Mouse (Mus musculus): Measurements from ENCODE around the gene Ctsw. TPM values are rescaled to one million over a fixed set of nuclear protein-coding genes. Genes with fewer than 3 reads are reported as not detected.

Ctsw gene
- polyA plus RNA-seq, 1 experiment: not detected

DNA sequence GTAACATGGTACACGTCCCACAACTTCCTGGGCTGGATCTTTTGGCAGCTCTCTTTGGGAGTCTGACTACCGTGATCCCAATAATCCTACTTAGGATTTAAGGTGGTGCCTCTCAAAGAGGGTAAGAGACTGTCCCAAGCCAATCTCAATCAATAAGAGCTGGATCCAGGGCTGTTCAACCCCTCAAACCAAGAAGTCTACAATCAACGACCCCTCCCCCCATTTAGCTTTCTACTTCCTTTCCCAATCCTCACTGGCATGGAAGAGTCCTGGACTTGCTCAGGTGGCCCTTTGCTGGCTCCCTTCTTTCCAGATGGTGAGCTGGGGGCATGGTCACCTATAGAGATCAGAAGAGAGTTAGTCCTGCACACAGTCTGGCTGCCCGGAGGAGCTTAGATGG is 18.5 kb upstream of the Ctsw start:
- H3K27ac ChIP-seq (ENCODE audit: control insufficient read depth, insufficient read depth, low read depth, low read length): no peak overlapping the region

DNA sequence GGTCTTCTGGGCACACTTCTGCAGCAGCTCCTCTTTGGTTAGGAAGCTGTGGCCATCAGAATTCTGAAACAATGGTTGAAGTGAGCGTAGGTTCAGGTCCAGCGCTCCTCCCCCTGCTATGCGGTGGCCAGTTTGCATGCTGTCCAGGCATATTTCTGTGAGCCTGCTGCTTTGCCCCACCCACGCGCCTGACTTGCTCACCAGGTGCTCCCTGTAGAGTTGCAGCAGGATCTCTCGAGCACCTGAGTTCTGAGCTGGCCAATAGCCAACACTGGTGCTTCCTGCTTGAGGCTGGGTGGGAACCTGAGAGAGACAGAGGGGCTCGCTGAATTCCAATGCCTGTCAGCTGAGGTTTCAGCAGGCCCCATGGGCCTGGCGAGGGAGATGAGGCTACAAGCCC is 18.0 kb upstream of the Ctsw start:
- no peaks in the 10 kb centered on the region; the same call in 1 of the 2 replicates for H3K36me3 ChIP-seq (ENCODE audit: control insufficient read depth, insufficient read depth, low read length)
- no peak overlapping the region for H3K4me3 ChIP-seq (ENCODE audit: control insufficient read depth, low read depth, low read length)

More for the DNA sequence above, 18.5 kb upstream of the Ctsw start:
- no peaks in the 10 kb centered on the region; the same call in 1 of the 2 replicates for H3K36me3 ChIP-seq (ENCODE audit: control insufficient read depth, insufficient read depth, low read length)
- no peak overlapping the region for H3K4me3 ChIP-seq (ENCODE audit: control insufficient read depth, low read depth, low read length)
- H3K4me1 ChIP-seq (ENCODE audit: control insufficient read depth, insufficient read depth, low read length): peaks cover 7% of the 10 kb centered on the region
- no peak for TF ChIP-seq CTCF (IDR thresholded peaks at IDR 0.05; ENCODE audit: control insufficient read depth, insufficient read depth, insufficient replicate concordance, low read depth, low read length)
- TF ChIP-seq POLR2A (IDR thresholded peaks at IDR 0.05; ENCODE audit: control insufficient read depth, low read depth, low read length): no peak
- no peaks in the 10 kb centered on the region for H3K27me3 ChIP-seq (ENCODE audit: control insufficient read depth, insufficient read depth, low read length)

DNA sequence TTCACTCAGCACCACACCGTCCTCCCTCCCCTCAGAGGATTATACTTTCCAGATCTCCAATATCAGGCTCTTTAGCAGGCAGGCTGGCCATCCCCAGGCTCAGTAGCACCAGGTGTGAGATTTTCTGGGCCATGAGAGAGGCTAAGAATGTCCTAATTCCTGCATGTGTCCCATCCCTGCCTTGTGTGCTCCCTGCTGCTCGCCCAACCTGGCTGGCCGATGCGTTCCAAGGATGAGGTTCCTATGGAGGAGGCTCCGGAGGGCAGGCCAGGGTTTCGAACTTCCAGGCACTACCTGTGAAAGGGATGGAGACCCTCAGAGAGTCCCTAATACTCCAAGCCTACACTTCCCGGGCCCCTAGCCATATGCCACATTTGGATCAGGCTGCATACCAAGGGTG is 17.5 kb upstream of the Ctsw start:
- no peak overlapping the region for H3K27ac ChIP-seq (ENCODE audit: control insufficient read depth, insufficient read depth, low read depth, low read length)
- H3K4me1 ChIP-seq (ENCODE audit: control insufficient read depth, insufficient read depth, low read length): peaks cover 7% of the 10 kb centered on the region
- H3K36me3 ChIP-seq (ENCODE audit: control insufficient read depth, insufficient read depth, low read length): no peaks in the 10 kb centered on the region; the same call in 1 of the 2 replicates
- TF ChIP-seq POLR2A (IDR thresholded peaks at IDR 0.05; ENCODE audit: control insufficient read depth, low read depth, low read length) (no peak), CTCF (IDR thresholded peaks at IDR 0.05; ENCODE audit: control insufficient read depth, insufficient read depth, insufficient replicate concordance, low read depth, low read length) (no peak)
- H3K27me3 ChIP-seq (ENCODE audit: control insufficient read depth, insufficient read depth, low read length): no peaks in the 10 kb centered on the region
- no peak overlapping the region for H3K4me3 ChIP-seq (ENCODE audit: control insufficient read depth, low read depth, low read length)

More for the DNA sequence above, 18.0 kb upstream of the Ctsw start:
- Histone ChIP-seq H3K4me1 (ENCODE audit: control insufficient read depth, insufficient read depth, low read length) (peaks cover 7% of the 10 kb centered on the region), H3K27me3 (ENCODE audit: control insufficient read depth, insufficient read depth, low read length) (no peaks in the 10 kb centered on the region), H3K27ac (ENCODE audit: control insufficient read depth, insufficient read depth, low read depth, low read length) (no peak overlapping the region)
- TF ChIP-seq CTCF (IDR thresholded peaks at IDR 0.05; ENCODE audit: control insufficient read depth, insufficient read depth, insufficient replicate concordance, low read depth, low read length) (no peak), POLR2A (IDR thresholded peaks at IDR 0.05; ENCODE audit: control insufficient read depth, low read depth, low read length) (no peak)

- TF ChIP-seq POLR2A (IDR thresholded peaks at IDR 0.05; ENCODE audit: control insufficient read depth, low read depth, low read length): no peak
- no peak for TF ChIP-seq CTCF (IDR thresholded peaks at IDR 0.05; ENCODE audit: control insufficient read depth, insufficient read depth, insufficient replicate concordance, low read depth, low read length)
- no peak overlapping the region for H3K4me3 ChIP-seq (ENCODE audit: control insufficient read depth, low read depth, low read length)
- no peaks in the 10 kb centered on the region for H3K27me3 ChIP-seq (ENCODE audit: control insufficient read depth, insufficient read depth, low read length)
- H3K4me1 ChIP-seq (ENCODE audit: control insufficient read depth, insufficient read depth, low read length): peaks cover 7% of the 10 kb centered on the region
- H3K36me3 ChIP-seq (ENCODE audit: control insufficient read depth, insufficient read depth, low read length): no peaks in the 10 kb centered on the region; the same call in 1 of the 2 replicates
- H3K27ac ChIP-seq (ENCODE audit: control insufficient read depth, insufficient read depth, low read depth, low read length): no peak overlapping the region
Measured at GRCm38 (mm10) chr19:5485371-5485770, 17.1 kb upstream of the Ctsw start.

DNA sequence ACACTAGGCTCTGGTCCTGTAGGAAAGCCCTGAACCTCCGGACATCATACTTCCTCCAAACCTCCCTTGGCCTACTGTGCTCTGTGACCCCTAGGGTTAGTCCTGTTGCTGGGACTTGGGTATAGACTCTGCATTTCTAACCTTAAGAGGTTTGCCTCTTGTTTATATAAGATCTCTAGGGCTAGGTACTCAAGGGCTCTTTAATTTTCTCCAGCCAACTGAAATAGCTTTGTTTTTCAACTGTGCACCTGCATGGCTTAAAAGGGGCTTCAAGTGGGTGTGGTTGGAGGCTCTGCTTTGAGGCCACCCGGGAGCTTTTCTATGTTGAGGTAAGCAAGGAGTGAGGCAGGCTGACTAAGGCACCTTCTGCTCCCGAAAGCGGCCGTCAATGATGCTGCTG is 16.2 kb upstream of the Ctsw start:
- no peaks in the 10 kb centered on the region; the same call in 1 of the 2 replicates for H3K36me3 ChIP-seq (ENCODE audit: control insufficient read depth, insufficient read depth, low read length)
- H3K27me3 ChIP-seq (ENCODE audit: control insufficient read depth, insufficient read depth, low read length): no peaks in the 10 kb centered on the region
- H3K27ac ChIP-seq (ENCODE audit: control insufficient read depth, insufficient read depth, low read depth, low read length): no peak overlapping the region
- peaks cover 6% of the 10 kb centered on the region for H3K4me1 ChIP-seq (ENCODE audit: control insufficient read depth, insufficient read depth, low read length)
- TF ChIP-seq POLR2A (IDR thresholded peaks at IDR 0.05; ENCODE audit: control insufficient read depth, low read depth, low read length): no peak
- no peak for TF ChIP-seq CTCF (IDR thresholded peaks at IDR 0.05; ENCODE audit: control insufficient read depth, insufficient read depth, insufficient replicate concordance, low read depth, low read length)
- H3K4me3 ChIP-seq (ENCODE audit: control insufficient read depth, low read depth, low read length): no peak overlapping the region

DNA sequence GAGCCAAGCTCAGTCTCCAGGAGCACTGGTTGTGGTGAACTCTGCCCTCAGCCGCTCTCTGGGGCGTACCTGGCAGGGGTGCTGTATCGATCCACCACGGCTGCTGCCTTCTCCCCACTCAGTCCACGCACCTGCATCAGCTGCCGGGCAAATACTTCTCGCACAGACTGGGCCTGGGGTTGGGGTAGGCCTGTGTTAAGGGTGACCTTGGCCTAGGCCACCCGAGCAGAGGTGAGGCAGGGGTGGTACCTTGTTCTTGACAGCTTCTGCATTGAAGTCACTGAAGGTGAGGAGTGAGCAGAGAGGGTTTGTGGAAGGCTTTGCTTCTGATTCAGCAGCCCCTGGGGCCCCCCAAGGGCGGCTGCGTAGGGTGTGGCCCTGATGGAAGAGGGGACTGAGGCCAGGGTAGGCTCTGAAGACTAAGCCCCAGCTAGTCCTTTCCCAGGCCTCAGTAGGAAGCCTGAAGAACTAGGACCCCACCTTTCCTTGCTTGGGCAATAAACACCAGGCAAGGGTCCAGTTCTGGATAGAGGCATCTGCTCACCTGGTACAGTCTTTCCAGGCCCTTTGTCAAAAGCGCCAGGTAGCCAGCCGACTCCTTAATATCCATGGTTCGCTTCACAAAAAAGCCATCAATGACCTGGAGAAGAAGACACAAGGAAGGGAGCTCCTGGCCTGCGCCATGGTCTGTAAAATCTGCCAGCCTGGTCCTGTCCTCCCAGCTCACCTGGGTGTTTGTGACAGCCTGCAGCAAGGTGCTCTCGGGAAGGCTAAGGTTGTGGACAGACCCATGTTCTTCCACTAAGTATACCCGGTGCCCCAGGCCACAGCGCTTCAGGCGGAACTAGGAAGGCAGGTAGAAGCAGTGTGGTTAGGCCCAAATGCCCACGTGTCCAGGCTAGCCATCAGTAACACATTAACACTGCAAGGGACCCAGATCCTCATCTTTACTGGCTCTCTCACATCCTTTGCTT is 15.4 kb upstream of the Ctsw start:
- H3K36me3 ChIP-seq (ENCODE audit: control insufficient read depth, insufficient read depth, low read length): no peaks in the 10 kb centered on the region; the same call in 1 of the 2 replicates
- H3K27ac ChIP-seq (ENCODE audit: control insufficient read depth, insufficient read depth, low read depth, low read length): no peak overlapping the region
- H3K4me3 ChIP-seq (ENCODE audit: control insufficient read depth, low read depth, low read length): no peak overlapping the region

DNA sequence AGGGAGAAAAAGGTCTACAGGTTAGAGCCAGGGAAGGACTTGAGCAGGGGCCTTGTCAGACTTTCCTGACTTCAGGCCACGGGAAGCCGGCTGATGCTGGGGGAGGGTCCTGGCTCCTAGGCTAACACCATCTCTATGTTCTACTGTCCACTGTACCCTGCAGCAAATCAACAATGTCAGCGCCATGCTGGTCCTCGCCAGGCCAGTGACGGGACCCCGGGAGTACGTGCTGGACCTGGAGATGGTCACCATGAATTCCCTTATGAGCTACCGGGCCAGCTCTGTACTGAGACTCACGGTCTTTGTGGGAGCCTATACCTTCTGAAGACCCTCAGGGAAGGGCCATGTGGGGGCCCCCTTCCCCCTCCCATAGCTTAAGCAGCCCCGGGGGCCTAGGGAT is 13.1 kb upstream of the Ctsw start:
- H3K4me3 ChIP-seq (ENCODE audit: control insufficient read depth, low read depth, low read length): no peak overlapping the region
- no peaks in the 10 kb centered on the region for H3K27me3 ChIP-seq (ENCODE audit: control insufficient read depth, insufficient read depth, low read length)
- no peak for TF ChIP-seq POLR2A (IDR thresholded peaks at IDR 0.05; ENCODE audit: control insufficient read depth, low read depth, low read length)
- no peak for TF ChIP-seq CTCF (IDR thresholded peaks at IDR 0.05; ENCODE audit: control insufficient read depth, insufficient read depth, insufficient replicate concordance, low read depth, low read length)
- H3K27ac ChIP-seq (ENCODE audit: control insufficient read depth, insufficient read depth, low read depth, low read length): no peak overlapping the region
- H3K36me3 ChIP-seq (ENCODE audit: control insufficient read depth, insufficient read depth, low read length): no peaks in the 10 kb centered on the region; the same call in 1 of the 2 replicates
- no peaks in the 10 kb centered on the region for H3K4me1 ChIP-seq (ENCODE audit: control insufficient read depth, insufficient read depth, low read length)

More for the DNA sequence above, 15.4 kb upstream of the Ctsw start:
- H3K27me3 ChIP-seq (ENCODE audit: control insufficient read depth, insufficient read depth, low read length): no peaks in the 10 kb centered on the region
- peaks cover 4% of the 10 kb centered on the region; the same call in 1 of the 2 replicates for H3K4me1 ChIP-seq (ENCODE audit: control insufficient read depth, insufficient read depth, low read length)
- TF ChIP-seq POLR2A (IDR thresholded peaks at IDR 0.05; ENCODE audit: control insufficient read depth, low read depth, low read length): no peak
- TF ChIP-seq CTCF (IDR thresholded peaks at IDR 0.05; ENCODE audit: control insufficient read depth, insufficient read depth, insufficient replicate concordance, low read depth, low read length): no peak

All from testis, adult 2 months (tissue).